Mouse (Mus musculus) neural tube, embryonic 12.5 days (tissue): ENCODE data around the gene Fabp6. TPM values are rescaled to one million over a fixed set of nuclear protein-coding genes. Genes with fewer than 3 reads are reported as not detected.

Source experiments
- ATAC-seq: fragments of 200-750 bp; cut with Nextera tagmentation; 2 replicates; pipeline ENCODE4 v1.8.0; 2017; ENCODE audit warnings: low read depth, mild to moderate bottlenecking, moderate TSS enrichment, moderate library complexity; ENCODE audit not compliant: low FRiP score
- H3K27ac ChIP-seq: fragments of 300-500 bp; sonication (generic); 2 replicates; pipeline ENCODE4 v1.5.1; 2016
- H3K27me3 ChIP-seq: fragments of 300-500 bp; sonication (generic); replicated peaks from 2 replicates; pipeline ENCODE4 v1.6.1; 2016; ENCODE audit warnings: mild to moderate bottlenecking
- H3K36me3 ChIP-seq: fragments of 300-500 bp; sonication (generic); 2 replicates; pipeline ENCODE4 v1.6.1; 2016; ENCODE audit warnings: mild to moderate bottlenecking
- H3K4me1 ChIP-seq: fragments of 300-500 bp; sonication (generic); 2 replicates; pipeline ENCODE4 v1.6.1; 2016
- H3K4me2 ChIP-seq: fragments of 300-500 bp; sonication (generic); replicated peaks from 2 replicates; pipeline ENCODE4 v1.6.1; 2016; ENCODE audit warnings: mild to moderate bottlenecking
- H3K4me3 ChIP-seq: fragments of 300-500 bp; sonication (generic); 2 replicates; pipeline ENCODE4 v1.5.1; 2016
- H3K9ac ChIP-seq: fragments of 300-500 bp; sonication (generic); 2 replicates; pipeline ENCODE4 v1.6.1; 2016; ENCODE audit warnings: mild to moderate bottlenecking
- H3K9me3 ChIP-seq: fragments of 300-500 bp; sonication (generic); 2 replicates; pipeline ENCODE4 v1.6.1; 2016; ENCODE audit warnings: mild to moderate bottlenecking
- WGBS: fragments of 180-500 bp; shearing (Covaris S2); methylation state at CpG from one replicate; pipeline ENCODE4 v1.1.7; 2016; 5-methylcytosine and 5-hydroxymethylcytosine counted together
- polyA plus RNA-seq: library from polyadenylated mRNA; unstranded; fragments of >200 nt; fragmentation: Nextera tagmentation; extraction: Ambion mirVana; gene quantifications from 2 replicates; pipeline ENCODE4 v1.2.1, GENCODE M21; 2016

Fabp6 gene
- polyA plus RNA-seq, 1 experiment from 2014 or later, result not detected

DNA sequence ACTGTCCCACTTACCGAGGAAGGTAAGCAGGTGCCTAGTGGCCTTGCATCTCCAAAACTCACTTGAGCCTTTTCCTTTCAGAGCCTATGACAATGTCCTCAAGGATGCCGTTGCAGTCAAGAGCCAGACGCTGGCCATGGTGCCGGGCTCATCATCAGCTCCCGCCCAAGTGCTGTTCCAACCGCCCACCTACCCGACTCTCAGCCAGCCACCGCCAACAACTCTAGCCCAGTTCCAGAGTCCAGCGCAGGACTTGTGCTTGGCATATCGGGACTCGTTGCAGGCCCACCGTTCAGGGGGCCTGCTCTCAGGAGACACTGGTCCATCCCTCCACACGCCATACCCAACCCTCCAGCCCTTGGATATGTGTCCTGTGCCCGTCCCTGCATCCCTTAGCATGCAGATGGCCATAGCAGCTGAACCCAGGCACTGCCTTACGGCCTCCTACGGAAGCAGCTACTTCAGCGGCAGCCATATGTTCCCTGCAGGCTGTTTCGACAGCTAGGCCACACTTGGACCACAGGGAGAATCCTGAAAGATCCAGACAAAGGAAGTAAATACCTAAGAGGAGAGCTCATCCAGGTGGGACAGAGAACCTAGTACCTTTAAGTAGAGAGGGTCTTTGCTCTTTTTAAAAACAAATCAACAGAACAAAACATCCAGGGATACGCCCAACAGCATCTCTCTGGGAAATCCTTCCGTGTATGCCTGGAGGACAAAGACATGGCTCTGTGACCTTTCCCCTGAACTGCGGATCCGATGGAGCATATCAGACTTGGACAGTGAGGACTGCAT lies 15.9 kb downstream of the Fabp6 start:
- Histone ChIP-seq H3K4me3 (no peak overlapping the region), H3K9ac (no peak overlapping the region), H3K9me3 (no peaks in the 10 kb centered on the region), H3K27ac (no peak overlapping the region), H3K4me2 (no peak overlapping the region), H3K4me1 (peaks cover 10% of the 10 kb centered on the region), H3K36me3 (peaks cover 56% of the 10 kb centered on the region), H3K27me3 (no peaks in the 10 kb centered on the region)
- WGBS, result 93% methylated on average over 22 of the region's 22 CpGs
- ATAC-seq, result no peak

DNA sequence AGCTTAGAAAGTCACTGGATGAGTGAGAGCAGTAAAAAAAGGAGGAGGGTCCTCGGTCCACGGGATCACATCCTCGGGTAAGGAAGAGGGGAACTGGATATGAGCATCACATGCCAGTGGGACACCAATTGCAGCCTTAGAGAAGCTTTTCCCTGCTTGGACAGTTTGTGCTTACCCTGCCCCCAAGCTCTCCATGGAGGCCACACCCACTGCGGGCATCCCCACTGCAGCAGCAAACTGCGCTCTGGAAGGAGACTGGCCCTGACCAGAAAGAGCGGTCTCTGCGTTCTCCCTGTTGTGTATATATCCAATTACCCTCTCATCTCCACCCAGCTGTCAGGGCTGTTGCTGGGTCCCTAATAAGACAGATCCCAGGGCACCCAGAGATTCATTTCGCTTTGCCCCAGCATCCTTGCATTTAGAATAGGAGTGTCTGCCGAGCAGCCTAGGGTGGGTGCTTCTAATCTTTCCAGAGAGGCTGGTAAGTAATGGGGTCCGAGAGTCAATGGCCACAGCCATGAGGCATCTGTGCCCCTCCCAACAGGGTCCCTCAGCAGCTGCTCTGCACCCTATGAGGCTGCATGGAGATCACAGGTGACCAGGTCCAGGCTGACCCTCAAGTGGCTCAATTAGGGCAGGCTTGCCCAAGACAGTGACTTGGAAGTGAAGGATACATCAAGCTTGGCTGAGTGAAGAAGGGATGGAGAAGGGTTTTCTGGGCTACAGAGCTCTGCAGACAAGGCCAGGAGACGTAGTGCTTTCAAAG lies 23.4 kb downstream of the Fabp6 start:
- Histone ChIP-seq H3K4me3 (no peak overlapping the region), H3K27ac (no peak overlapping the region), H3K4me1 (peaks cover 14% of the 10 kb centered on the region), H3K27me3 (no peaks in the 10 kb centered on the region), H3K9ac (no peak overlapping the region), H3K4me2 (no peak overlapping the region), H3K9me3 (no peaks in the 10 kb centered on the region), H3K36me3 (peaks cover 24% of the 10 kb centered on the region)
- WGBS, result 70% methylated on average over 11 of the region's 11 CpGs
- no peak for ATAC-seq

DNA sequence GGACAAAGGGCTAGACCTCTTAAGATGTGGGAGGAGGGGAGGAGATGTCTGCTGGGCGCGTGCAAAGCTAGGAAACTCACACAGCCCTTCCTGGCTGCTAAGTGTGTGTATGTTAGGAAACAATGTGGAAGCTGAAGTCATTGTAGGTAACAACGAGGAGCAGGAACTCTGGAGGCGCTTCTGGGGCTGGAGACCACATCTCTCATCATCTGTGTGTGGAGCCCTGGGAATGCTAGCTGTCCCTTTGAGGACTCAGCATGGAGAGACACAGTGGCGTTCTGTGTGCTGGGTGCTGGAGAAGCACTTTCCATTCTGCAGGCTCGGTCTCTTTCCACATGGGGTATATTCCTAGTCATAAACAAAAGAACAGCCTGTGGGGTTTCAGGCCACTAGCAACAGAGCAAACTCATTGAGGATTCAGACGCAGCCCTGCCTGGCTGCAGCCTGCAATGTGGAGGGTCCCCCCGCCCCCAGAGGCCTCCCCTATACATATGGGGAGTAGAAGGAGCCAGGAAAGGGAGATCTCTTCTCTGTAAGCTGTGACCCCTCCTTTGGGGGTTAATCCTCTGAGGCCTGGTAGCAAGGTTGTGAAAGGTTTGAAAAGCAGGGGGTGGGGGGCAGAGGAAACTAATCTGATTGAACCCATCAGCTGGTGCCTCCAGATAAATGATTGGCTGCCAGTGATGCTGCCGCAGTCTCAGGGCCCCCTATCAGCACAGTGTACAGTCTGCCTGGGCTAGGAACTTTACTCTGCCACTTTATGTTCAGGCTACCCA lies 25.8 kb downstream of the Fabp6 start:
- Histone ChIP-seq H3K27ac (peak overlapping the region; percentile 74; the same call in 1 of the 2 replicates), H3K4me3 (no peak overlapping the region), H3K9ac (0 out of 2 replicates have a peak overlapping the region, but pooled peaks have one; percentile 40), H3K27me3 (no peaks in the 10 kb centered on the region), H3K36me3 (peaks cover 16% of the 10 kb centered on the region), H3K4me1 (peaks cover 14% of the 10 kb centered on the region), H3K9me3 (no peaks in the 10 kb centered on the region), H3K4me2 (peak overlapping the region; percentile 30)
- ATAC-seq, result peak; percentile 90
- WGBS, result 10% methylated on average over 9 of the region's 9 CpGs

DNA sequence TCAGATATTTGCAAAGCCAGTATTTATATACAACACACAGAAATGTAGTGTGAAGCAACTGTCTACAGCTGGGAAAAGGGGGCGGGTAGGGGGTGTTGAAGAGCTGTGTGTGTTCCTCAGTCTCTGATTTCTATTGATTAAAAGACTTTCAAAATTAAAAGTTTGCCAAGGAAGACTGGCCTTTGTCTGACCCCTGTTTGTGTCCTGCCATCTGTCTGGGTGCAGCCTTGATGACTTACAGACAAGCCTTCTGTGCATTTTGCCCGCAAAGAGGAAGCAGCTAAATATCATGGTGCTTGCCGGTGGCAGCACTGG lies 26.3 kb downstream of the Fabp6 start:
- Histone ChIP-seq H3K36me3 (peaks cover 13% of the 10 kb centered on the region), H3K27me3 (no peaks in the 10 kb centered on the region), H3K9me3 (no peaks in the 10 kb centered on the region), H3K4me1 (peaks cover 14% of the 10 kb centered on the region), H3K4me2 (peak overlapping the region; percentile 30; the same call in 1 of the 2 replicates), H3K4me3 (no peak overlapping the region), H3K27ac (peak overlapping the region; percentile 74; the same call in 1 of the 2 replicates), H3K9ac (0 out of 2 replicates have a peak overlapping the region, but pooled peaks have one; percentile 40)
- WGBS, result 20% methylated on average over 3 of the region's 3 CpGs
- no peak; the same call in 1 of the 2 replicates for ATAC-seq

DNA sequence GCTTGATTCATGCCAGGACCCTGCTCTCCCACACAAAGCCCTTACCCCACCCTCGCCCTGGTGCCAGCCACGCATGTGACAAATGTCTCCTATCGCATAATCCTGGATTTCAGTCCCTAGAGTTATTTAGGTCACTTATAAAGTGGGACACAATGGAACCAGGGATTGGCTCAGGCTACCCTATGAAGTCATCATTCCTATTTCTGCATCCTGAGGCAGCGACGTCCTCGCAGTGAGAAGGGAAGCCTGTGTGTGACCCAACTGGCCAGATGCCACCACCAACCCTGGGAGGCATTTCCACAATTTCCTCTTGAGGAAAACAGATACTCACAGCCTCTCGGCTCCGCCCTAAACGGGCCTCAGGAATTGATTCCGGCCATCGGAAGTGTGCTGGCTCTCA lies 31.7 kb downstream of the Fabp6 start:
- H3K4me1 ChIP-seq, result peaks cover 11% of the 10 kb centered on the region; the same call in 1 of the 2 replicates
- H3K27ac ChIP-seq, result no peak overlapping the region

DNA sequence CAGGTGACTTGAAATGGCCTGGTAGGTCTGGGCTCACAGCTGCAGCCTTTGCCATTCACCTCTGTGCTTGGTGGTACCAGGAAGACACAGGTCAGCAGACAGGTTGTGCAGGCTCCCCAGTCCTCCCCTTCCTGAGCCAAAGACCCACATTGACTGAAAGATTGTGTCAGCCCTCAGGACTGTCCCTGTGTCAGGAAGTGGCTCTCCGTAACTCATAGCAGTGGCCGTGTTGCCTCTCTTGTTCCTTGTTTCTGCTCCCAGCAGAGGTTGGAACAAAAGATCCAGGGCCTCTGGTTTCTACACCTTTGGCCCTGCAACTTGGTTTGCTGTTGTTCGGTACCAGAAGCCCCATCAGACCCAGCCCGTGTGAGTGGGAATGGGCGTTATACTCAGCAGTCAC lies 32.2 kb downstream of the Fabp6 start:
- H3K4me1 ChIP-seq, result peaks cover 11% of the 10 kb centered on the region; the same call in 1 of the 2 replicates
- 90% methylated on average over 5 of the region's 5 CpGs for WGBS
- H3K36me3 ChIP-seq, result peaks cover 7% of the 10 kb centered on the region; the same call in 1 of the 2 replicates
- H3K4me3 ChIP-seq, result no peak overlapping the region
- ATAC-seq, result no peak
- no peak overlapping the region for H3K4me2 ChIP-seq
- H3K27ac ChIP-seq, result no peak overlapping the region
- H3K9me3 ChIP-seq, result no peaks in the 10 kb centered on the region
- H3K9ac ChIP-seq, result no peak overlapping the region
- no peaks in the 10 kb centered on the region for H3K27me3 ChIP-seq

More for the DNA sequence above, 31.7 kb downstream of the Fabp6 start:
- Histone ChIP-seq H3K9ac (no peak overlapping the region), H3K4me2 (no peak overlapping the region), H3K9me3 (no peaks in the 10 kb centered on the region), H3K36me3 (peaks cover 7% of the 10 kb centered on the region; the same call in 1 of the 2 replicates), H3K4me3 (no peak overlapping the region), H3K27me3 (no peaks in the 10 kb centered on the region)
- no peak for ATAC-seq
- 89% methylated on average over 11 of the region's 11 CpGs for WGBS

DNA sequence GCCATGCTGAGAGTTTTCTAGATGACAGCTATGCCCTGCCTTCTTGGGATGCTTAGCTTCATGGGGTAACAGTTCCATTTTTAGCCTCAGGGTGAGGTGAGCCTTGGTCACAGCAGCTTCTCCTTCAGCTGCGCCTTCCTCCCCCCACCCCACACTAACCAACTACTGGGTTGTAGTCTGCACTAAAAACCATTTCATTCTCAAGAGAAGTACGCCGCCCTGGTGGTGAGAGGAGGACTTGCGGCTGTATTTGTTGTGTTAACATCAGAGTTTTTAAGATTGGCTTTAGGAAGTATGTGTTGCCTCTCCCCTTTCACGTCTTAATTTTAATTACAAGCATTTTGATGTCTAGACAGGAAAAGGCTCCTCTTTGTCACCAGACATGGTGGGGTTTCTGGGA lies 33.1 kb downstream of the Fabp6 start:
- Histone ChIP-seq H3K4me1 (peaks cover 11% of the 10 kb centered on the region; the same call in 1 of the 2 replicates), H3K9ac (no peak overlapping the region), H3K4me2 (no peak overlapping the region), H3K36me3 (peaks cover 7% of the 10 kb centered on the region; the same call in 1 of the 2 replicates), H3K27me3 (no peaks in the 10 kb centered on the region), H3K4me3 (no peak overlapping the region), H3K9me3 (no peaks in the 10 kb centered on the region), H3K27ac (no peak overlapping the region)
- 75% methylated on average over 5 of the region's 5 CpGs for WGBS
- no peak for ATAC-seq

DNA sequence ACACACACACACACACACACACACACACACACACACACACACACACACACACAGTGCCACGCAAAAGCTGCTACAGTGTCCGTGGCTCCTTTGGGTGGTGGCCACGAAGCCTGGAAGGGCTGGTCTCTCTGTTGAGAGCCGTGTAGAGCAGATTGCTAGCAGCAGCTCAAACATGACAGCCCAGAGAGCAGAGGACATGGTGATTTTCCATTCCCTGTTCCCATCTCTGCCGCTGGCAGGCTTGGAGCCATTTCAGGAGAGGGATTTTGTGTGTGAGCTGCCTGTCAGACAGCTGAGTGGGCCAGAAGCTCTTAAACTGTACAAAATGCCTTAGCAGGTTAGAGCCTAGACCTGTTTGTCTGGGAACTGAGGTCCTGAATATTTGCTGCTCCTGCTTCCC lies 34.6 kb downstream of the Fabp6 start:
- H3K4me2 ChIP-seq, result no peak overlapping the region
- H3K9ac ChIP-seq, result no peak overlapping the region
- peaks cover 13% of the 10 kb centered on the region; the same call in 1 of the 2 replicates for H3K36me3 ChIP-seq
- no peak overlapping the region for H3K27ac ChIP-seq
- no peaks in the 10 kb centered on the region for H3K9me3 ChIP-seq
- H3K4me1 ChIP-seq, result peaks cover 11% of the 10 kb centered on the region; the same call in 1 of the 2 replicates
- ATAC-seq, result no peak
- H3K27me3 ChIP-seq, result no peaks in the 10 kb centered on the region
- no peak overlapping the region for H3K4me3 ChIP-seq
- 85% methylated on average over 5 of the region's 5 CpGs for WGBS

DNA sequence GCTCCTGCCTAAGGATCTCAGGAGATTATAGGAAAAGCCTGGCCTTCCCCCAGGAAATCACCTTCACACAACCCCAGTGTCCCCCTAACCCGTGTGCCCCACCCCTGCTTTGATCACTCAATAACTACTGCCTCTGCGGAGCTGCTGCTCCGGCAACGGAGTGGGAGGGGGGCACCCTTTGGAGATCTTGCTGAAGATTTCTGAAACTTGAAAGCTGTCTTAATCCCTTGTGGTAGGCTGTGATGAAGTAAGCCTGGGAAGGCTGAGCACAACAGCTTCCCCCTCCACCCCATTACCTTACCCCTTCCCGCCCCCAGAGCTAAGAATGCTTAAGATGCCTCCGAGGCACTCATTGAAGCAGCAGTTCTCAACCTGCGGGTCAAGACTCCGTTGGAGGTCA lies 35.5 kb downstream of the Fabp6 start:
- H3K4me3 ChIP-seq, result no peak overlapping the region
- H3K4me2 ChIP-seq, result no peak overlapping the region
- H3K9me3 ChIP-seq, result no peaks in the 10 kb centered on the region
- H3K36me3 ChIP-seq, result peaks cover 13% of the 10 kb centered on the region; the same call in 1 of the 2 replicates
- peaks cover 11% of the 10 kb centered on the region; the same call in 1 of the 2 replicates for H3K4me1 ChIP-seq
- H3K9ac ChIP-seq, result 0 out of 2 replicates have a peak overlapping the region, but pooled peaks have one; percentile 9
- no peak for ATAC-seq
- no peaks in the 10 kb centered on the region for H3K27me3 ChIP-seq
- H3K27ac ChIP-seq, result no peak overlapping the region
- 11% methylated on average over 8 of the region's 8 CpGs for WGBS

DNA sequence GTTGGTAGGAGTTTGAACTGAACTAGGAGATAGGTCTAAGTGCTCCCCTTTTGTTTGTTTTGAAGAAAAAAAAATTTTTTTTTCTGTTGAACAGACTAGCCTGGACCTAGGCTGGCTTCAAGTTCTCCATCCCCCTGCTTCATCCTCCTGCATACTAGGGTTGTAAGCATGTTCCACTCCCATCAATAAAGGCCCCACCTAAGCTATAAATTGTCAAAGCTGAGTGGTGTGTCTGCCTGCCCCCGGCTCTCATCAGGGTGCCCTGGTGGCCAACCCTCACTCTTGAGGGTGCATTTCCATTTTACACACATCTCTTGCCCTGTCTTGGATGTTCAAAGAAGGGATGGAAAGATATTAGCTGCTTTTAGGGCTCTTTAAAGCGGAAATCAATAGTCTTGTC lies 35.9 kb downstream of the Fabp6 start:
- no peak for ATAC-seq
- WGBS, result 26% methylated on average over 2 of the region's 2 CpGs
- Histone ChIP-seq H3K9ac (no peak overlapping the region), H3K4me1 (peaks cover 11% of the 10 kb centered on the region; the same call in 1 of the 2 replicates), H3K9me3 (no peaks in the 10 kb centered on the region), H3K36me3 (peaks cover 13% of the 10 kb centered on the region; the same call in 1 of the 2 replicates), H3K4me2 (no peak overlapping the region), H3K4me3 (no peak overlapping the region), H3K27me3 (no peaks in the 10 kb centered on the region), H3K27ac (no peak overlapping the region)

DNA sequence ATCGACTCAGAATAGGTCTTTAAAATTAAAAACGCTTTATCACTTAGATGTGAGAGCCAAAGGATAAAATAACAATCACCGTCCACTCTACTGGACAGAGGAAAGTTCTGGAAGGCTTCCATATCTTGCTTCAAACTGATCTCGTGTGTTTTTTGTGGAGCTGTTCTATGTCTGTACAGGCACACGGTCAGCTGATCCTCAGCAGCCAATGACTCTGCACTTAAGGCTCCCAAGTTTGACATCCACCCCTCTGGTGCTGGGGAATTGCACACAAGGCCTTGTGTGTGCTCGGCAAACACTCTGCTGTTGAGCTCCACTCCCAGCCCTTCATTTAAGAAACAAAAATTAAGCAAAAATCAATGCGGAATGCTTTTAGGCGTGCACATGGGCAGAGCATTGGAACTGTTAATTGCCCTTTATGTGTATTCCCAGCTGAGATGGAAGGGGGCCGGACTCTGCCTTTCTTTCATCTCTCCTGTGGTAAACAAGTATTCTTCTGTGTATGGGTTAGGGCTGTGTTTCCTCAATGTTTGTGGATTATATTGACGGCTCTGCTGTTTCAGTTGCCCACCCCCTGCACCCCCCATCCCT lies 37.6 kb downstream of the Fabp6 start:
- H3K9ac ChIP-seq, result no peak overlapping the region

More for the DNA sequence above, 37.6 kb downstream of the Fabp6 start:
- Histone ChIP-seq H3K4me3 (no peak overlapping the region), H3K4me1 (peaks cover 19% of the 10 kb centered on the region), H3K27ac (no peak overlapping the region), H3K36me3 (peaks cover 16% of the 10 kb centered on the region; the same call in 1 of the 2 replicates), H3K4me2 (no peak overlapping the region), H3K9me3 (no peaks in the 10 kb centered on the region), H3K27me3 (no peaks in the 10 kb centered on the region)
- 75% methylated on average over 10 of the region's 10 CpGs for WGBS
- no peak for ATAC-seq
